Mouse (Mus musculus) activated CD4-positive, CD25-positive, alpha-beta regulatory T cell (primary cell): Measurements from ENCODE around the gene Elfn1. TPM values are rescaled to one million over a fixed set of nuclear protein-coding genes. Genes with fewer than 3 reads are reported as not detected.

Experiments used
- polyA plus RNA-seq, 2 experiments: library from polyadenylated mRNA; unstranded; fragments of 100-300 nt; shearing (Covaris generic); gene quantifications; one replicate each; pipeline ENCODE4 v1.2.1; 2017

The Elfn1 gene
- polyA plus RNA-seq, result not detected

DNA sequence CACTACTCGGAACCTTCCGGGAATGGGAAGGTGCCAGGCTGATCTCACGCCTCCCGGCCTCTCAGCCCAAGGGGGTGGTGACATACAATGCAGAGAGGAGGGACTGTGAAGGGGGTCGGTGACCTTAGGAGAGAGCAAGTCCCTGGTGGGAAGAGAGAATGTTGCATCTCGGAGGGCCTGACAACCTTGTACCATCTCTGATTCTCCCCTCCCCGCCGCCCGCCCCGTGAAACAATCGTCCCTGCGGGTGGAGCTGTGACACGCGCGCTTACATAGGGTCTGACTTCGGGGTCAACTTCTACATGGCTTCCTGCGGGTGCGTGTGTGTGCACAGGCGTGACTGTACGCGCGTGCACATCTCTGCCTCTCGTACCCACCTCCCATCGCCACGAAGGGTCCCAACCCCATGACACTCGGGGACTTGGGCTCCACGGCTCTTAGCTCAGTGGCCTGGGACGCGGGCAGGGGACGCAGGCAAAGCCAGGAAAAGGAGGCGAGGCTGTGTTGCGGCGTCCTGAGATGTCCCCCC lies at the start of gene Elfn1:
Gene Elfn1 (plus strand): TSS at position 230 of the 529 bp plus-strand sequence.

Other genes starting within 250 kb of the Elfn1 start
- gene Micall2, start 171.6 kb upstream of the Elfn1 start, polyA plus RNA-seq, result under 1 TPM; 0.20 to 0.42 TPM
- gene Ints1, start 132.3 kb upstream of the Elfn1 start, polyA plus RNA-seq, result 10 to 100 TPM; 21.2 to 35.0 TPM
- 10 to 100 TPM; 28.1 to 35.2 TPM for gene Mafk, start 116.4 kb upstream of the Elfn1 start, polyA plus RNA-seq
- under 1 TPM in 1 of 2 experiments, not detected in 1; 0.04 TPM for gene Tmem184a, start 88.0 kb upstream of the Elfn1 start, polyA plus RNA-seq
- not detected for gene Gm26938, start 81.5 kb upstream of the Elfn1 start, polyA plus RNA-seq
- gene Psmg3, start 81.1 kb upstream of the Elfn1 start, polyA plus RNA-seq, result 10 to 100 TPM; 51.7 to 56.5 TPM